Mouse (Mus musculus): ENCODE data around the gene Acad10. TPM values are rescaled to one million over a fixed set of nuclear protein-coding genes. Genes with fewer than 3 reads are reported as not detected.

Gene Acad10
- polyA plus RNA-seq, 1 experiment from 2014 or later: 2.4 TPM

DNA sequence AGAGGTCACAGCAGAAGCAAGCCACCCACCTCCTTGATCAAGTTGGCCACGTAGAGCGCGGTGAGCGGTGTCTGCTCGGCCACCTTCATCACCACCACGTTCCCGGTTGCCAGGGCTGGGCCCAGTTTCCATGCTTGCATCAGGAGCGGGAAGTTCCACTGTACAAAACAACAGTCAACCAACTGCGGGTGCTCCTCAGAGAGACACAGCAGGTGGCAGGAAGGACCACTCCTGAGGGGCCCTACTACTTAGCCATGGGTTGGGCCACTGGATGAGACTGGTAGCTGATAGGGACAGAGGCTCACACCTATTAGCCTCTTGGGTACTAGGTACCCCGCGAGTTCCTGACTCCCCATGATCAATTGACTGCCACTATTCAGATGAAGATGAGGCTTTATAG, 84.4 kb downstream of the Acad10 start:
- Histone ChIP-seq H3K4me3 (replicated peaks; ENCODE audit: low read depth, low read length) (no peak overlapping the region), H3K36me3 (ENCODE audit: control insufficient read depth, insufficient read depth, low read length) (peaks cover 28% of the 10 kb centered on the region), H3K27ac (replicated peaks; ENCODE audit: low read depth, low read length) (no peak overlapping the region), H3K4me1 (ENCODE audit: control insufficient read depth, insufficient read depth, low read length) (no peaks in the 10 kb centered on the region), H3K27me3 (ENCODE audit: control insufficient read depth, insufficient read depth, low read length) (no peaks in the 10 kb centered on the region), H3K9me3 (ENCODE audit: control insufficient read depth, low read length) (no peaks in the 10 kb centered on the region), H3K9ac (replicated peaks; ENCODE audit: low read length) (no peak overlapping the region), H3K4me2 (ENCODE audit: low read length) (no peak overlapping the region)
- 96% methylated on average over 11 of the region's 11 CpGs for WGBS
- DNase-seq (no peak), ATAC-seq (ENCODE audit: low FRiP score, low TSS enrichment) (no peak)

DNA sequence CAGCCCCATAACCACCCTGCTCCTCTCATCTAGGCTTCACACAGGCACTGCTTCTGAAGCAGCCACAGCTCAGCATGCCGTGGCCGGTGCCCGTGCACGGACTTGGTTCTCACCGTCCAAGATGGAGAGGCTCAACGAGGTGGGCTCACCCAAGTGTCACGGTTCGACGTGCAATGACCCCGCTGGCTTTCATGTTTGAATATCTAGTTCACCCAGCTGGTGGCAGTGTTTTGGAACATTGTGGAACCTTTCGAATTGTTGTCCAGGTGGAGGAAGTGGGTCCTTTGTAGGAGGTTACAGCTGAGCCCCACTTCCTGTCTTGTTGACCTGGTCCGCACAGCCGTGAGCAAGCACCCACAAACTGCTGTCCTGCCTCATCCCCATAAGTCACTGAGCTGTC, 86.2 kb downstream of the Acad10 start:
- Histone ChIP-seq H3K9ac (replicated peaks; ENCODE audit: low read length) (no peak overlapping the region), H3K4me2 (ENCODE audit: low read length) (no peak overlapping the region), H3K4me3 (replicated peaks; ENCODE audit: low read depth, low read length) (no peak overlapping the region), H3K4me1 (ENCODE audit: control insufficient read depth, insufficient read depth, low read length) (no peaks in the 10 kb centered on the region), H3K9me3 (ENCODE audit: control insufficient read depth, low read length) (no peaks in the 10 kb centered on the region), H3K27ac (replicated peaks; ENCODE audit: low read depth, low read length) (no peak overlapping the region), H3K27me3 (ENCODE audit: control insufficient read depth, insufficient read depth, low read length) (no peaks in the 10 kb centered on the region), H3K36me3 (ENCODE audit: control insufficient read depth, insufficient read depth, low read length) (peaks cover 25% of the 10 kb centered on the region)
- 92% methylated on average over 13 of the region's 13 CpGs for WGBS
- DNase-seq (no peak), ATAC-seq (ENCODE audit: low FRiP score, low TSS enrichment) (no peak)

Other genes with a start within 250 kb of the Acad10 start
- 1.7 and 2.0 TPM in 2 replicates for gene Tmem116, start 208.6 kb downstream of the Acad10 start, polyA plus RNA-seq (2014; fragmentation: Nextera tagmentation; extraction: Ambion mirVana)
- gene Erp29, start 208.0 kb downstream of the Acad10 start, polyA plus RNA-seq (2014; fragmentation: Nextera tagmentation; extraction: Ambion mirVana): 129 and 151 TPM in 2 replicates
- gene Adam1b, start 157.1 kb downstream of the Acad10 start, polyA plus RNA-seq (2014; fragmentation: Nextera tagmentation; extraction: Ambion mirVana): 0.08 TPM in 1 of 2 replicates, not detected in the other
- gene Adam1a, start 115.0 kb downstream of the Acad10 start, polyA plus RNA-seq (2014; fragmentation: Nextera tagmentation; extraction: Ambion mirVana): 6.8 and 6.9 TPM in 2 replicates
- not detected in 2 replicates for gene Gm42878, start 115.0 kb downstream of the Acad10 start, polyA plus RNA-seq (2014; fragmentation: Nextera tagmentation; extraction: Ambion mirVana)
- 58.3 and 68.8 TPM in 2 replicates for gene Mapkapk5, start 114.6 kb downstream of the Acad10 start, polyA plus RNA-seq (2014; fragmentation: Nextera tagmentation; extraction: Ambion mirVana)
- 41.8 and 64.1 TPM in 2 replicates for gene Aldh2, start 66.7 kb downstream of the Acad10 start, polyA plus RNA-seq (2014; fragmentation: Nextera tagmentation; extraction: Ambion mirVana)
- 1.2 and 1.7 TPM in 2 replicates for gene Acad12, start 41.6 kb downstream of the Acad10 start, polyA plus RNA-seq (2014; fragmentation: Nextera tagmentation; extraction: Ambion mirVana)
- 39.1 and 47.6 TPM in 2 replicates for gene Brap, start within 50 bp of the Acad10 start, polyA plus RNA-seq (2014; fragmentation: Nextera tagmentation; extraction: Ambion mirVana)
- 85.3 and 92.2 TPM in 2 replicates for gene Atxn2, start 50.8 kb upstream of the Acad10 start, polyA plus RNA-seq (2014; fragmentation: Nextera tagmentation; extraction: Ambion mirVana)
- 6.1 and 7.8 TPM in 2 replicates for gene Sh2b3, start 177.1 kb upstream of the Acad10 start, polyA plus RNA-seq (2014; fragmentation: Nextera tagmentation; extraction: Ambion mirVana)
- 36.8 and 40.1 TPM in 2 replicates for gene Pheta1, start 188.5 kb upstream of the Acad10 start, polyA plus RNA-seq (2014; fragmentation: Nextera tagmentation; extraction: Ambion mirVana)

Data from midbrain, embryonic 14.5 days (tissue).